Mouse (Mus musculus) liver, adult (tissue): ENCODE data around the gene Arnt2.

Source experiments
- GATA4 ChIP-seq: IDR thresholded peaks from 2 replicates; pipeline ENCODE4 v1.6.1; 2014; ENCODE audit warnings: mild to moderate bottlenecking, low read length; ENCODE audit not compliant: insufficient replicate concordance

Gene Arnt2

GRCm38 (mm10) chr7:84336907-84337306, 73.1 kb downstream of the Arnt2 start:
- no peak for TF ChIP-seq GATA4

GRCm38 (mm10) chr7:84336580-84336886, 73.4 kb downstream of the Arnt2 start:
- no peak for TF ChIP-seq GATA4

GRCm38 (mm10) chr7:84335766-84336579, 74.0 kb downstream of the Arnt2 start:
- TF ChIP-seq GATA4, result no peak

- no peak for TF ChIP-seq GATA4
These were observed 76.0 kb downstream of the Arnt2 start for GRCm38 (mm10) chr7:84333996-84334395.

GRCm38 (mm10) chr7:84332295-84333168, 77.4 kb downstream of the Arnt2 start:
- no peak for TF ChIP-seq GATA4

- no peak for TF ChIP-seq GATA4
These were observed 80.8 kb downstream of the Arnt2 start for GRCm38 (mm10) chr7:84329174-84329583.

- TF ChIP-seq GATA4, result no peak
These were observed 81.2 kb downstream of the Arnt2 start for GRCm38 (mm10) chr7:84328770-84329169.

GRCm38 (mm10) chr7:84325570-84326328, 84.2 kb downstream of the Arnt2 start:
- no peak for TF ChIP-seq GATA4

- TF ChIP-seq GATA4, result no peak
These were observed 88.4 kb downstream of the Arnt2 start for GRCm38 (mm10) chr7:84321542-84321941.

- TF ChIP-seq GATA4, result no peak
These were observed 94.5 kb downstream of the Arnt2 start for GRCm38 (mm10) chr7:84315353-84316003.

GRCm38 (mm10) chr7:84314742-84315141, 95.2 kb downstream of the Arnt2 start:
- TF ChIP-seq GATA4, result no peak

- no peak for TF ChIP-seq GATA4
These were observed 98.4 kb downstream of the Arnt2 start for GRCm38 (mm10) chr7:84311624-84312023.

GRCm38 (mm10) chr7:84310909-84311311, 99.1 kb downstream of the Arnt2 start:
- no peak for TF ChIP-seq GATA4

GRCm38 (mm10) chr7:84307329-84307925, 102.5 kb downstream of the Arnt2 start:
- TF ChIP-seq GATA4, result no peak

GRCm38 (mm10) chr7:84300261-84300660, 109.7 kb downstream of the Arnt2 start:
- TF ChIP-seq GATA4, result no peak
